Mouse (Mus musculus): Measurements from ENCODE around the gene Pi4k2b.
"Not testable (repeated sequence)": the region's sequence is repeated elsewhere in the genome, so short reads cannot be mapped to it uniquely, and the experiment has no call there.

The Pi4k2b gene

DNA sequence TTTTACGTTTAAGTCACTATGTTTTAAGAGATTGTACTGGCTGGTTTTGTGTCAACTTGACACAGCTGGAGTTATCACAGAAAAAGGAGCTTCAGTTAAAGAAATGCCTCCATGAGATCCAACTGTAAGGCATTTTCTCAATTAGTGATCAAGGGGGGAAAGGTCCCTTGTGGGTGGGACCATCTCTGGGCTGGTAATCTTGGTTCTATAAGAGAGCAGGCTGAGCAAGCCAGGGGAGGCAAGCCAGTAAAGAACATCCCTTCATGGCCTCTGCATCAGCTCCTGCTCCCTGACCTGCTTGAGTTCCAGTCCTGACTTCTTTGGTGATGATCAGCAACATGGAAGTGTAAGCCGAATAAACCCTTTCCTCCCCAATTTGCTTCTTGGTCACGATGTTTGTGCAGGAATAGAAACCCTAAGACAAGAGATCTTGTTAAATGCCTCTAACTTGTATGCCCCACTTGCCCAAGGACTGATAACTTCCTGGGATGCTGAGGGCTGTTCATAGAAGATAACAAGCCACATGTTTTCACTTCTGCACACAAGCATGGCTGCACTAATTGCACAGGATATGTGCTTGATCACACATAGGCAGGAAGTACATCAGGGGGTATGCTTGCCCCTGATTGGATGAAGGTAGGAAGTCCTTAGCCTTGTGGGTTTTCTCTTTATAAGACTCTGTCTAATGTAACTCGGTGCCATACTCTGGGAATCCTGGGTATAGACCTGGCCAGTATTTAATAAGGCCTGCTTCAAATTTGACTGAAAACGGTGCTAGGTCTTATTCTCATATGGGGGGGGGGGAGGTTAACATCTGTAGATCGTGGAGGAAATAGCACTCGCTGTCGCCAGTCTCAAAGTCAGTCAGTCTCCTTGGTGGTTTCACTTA lies 35.3 kb downstream of the Pi4k2b start:
- not testable (repeated sequence) for DNase-seq (ENCODE audit: low spot score)

GRCm38 (mm10) chr5:52782523-52783250 lies 41.3 kb downstream of the Pi4k2b start:
- peak; percentile 91 for DNase-seq (ENCODE audit: low spot score)

DNA sequence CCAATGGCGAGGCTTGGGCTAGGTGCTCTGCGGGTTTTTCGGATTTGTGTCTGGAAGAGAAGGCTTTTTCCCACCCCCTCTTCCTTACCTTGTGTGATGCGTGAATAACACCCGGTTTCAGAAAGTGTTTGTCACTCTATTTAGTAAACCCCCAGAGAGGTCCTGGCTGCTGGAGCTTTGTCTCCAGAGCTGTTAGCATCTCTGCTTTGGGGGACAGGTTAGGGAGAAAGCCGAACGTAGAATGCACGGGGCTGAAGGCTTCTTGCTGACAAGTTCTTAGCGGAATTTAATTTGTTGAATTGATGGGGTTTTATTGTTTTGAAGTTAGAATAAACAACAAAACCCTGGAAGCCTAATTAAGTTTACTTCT lies 41.9 kb downstream of the Pi4k2b start:
- no peak for DNase-seq (ENCODE audit: low spot score)

DNA sequence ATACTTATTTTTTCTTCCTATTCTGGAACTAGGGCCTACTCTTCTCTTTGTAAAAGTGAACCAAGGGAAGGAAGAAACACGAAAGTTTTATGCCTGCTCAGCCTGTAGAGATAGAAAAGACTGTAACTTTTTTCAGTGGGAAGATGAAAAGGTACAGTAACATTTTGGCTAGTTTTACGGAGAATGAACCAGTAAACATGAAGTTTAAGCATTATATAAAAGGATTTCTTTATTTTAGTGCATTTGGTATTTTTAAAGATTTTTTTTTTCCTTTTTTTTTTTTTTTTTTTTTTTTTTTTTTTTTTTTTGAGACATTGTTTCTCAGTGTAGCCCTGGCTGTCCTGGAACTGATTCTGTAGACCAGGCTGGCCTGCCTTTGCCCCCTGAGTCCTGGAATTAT lies 42.6 kb downstream of the Pi4k2b start:
- DNase-seq (ENCODE audit: low spot score), result no peak

DNA sequence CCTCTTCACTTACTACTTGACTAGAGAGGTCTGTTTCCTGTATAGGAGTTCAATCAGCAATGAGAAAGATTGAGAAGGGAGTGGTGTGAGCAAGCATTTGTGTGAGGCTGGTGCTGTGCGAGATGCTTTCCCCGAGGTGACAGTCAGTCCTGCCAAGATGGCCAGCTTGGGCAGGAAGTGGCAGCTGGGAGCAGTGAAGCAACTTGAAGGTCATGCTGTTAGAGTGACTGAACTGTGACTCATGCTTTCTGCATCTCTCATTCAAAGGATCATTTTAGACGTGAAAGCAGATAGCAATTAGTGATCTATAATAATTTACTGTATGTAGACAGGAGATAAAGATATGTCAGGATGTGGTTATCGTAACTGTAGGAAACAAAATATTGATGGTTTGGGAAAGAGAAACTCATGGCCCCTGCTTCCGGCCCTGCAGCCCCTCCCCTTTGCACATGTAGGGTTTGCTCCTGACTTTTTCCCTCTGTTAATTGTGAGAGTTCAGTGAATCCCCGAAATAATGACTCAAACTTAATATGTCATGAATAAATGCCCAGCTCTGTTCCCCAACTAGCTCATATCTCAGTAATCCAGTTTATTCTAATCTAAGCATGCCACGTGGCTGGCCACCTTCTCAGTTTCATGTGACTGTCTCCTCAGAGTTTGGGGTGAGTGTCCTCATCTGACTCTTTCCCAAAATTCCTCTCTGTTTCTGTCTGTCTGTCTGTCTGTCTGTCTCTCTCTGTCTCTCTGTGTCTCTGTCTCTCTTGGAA lies 45.4 kb downstream of the Pi4k2b start:
- DNase-seq (ENCODE audit: low spot score), result no peak

DNA sequence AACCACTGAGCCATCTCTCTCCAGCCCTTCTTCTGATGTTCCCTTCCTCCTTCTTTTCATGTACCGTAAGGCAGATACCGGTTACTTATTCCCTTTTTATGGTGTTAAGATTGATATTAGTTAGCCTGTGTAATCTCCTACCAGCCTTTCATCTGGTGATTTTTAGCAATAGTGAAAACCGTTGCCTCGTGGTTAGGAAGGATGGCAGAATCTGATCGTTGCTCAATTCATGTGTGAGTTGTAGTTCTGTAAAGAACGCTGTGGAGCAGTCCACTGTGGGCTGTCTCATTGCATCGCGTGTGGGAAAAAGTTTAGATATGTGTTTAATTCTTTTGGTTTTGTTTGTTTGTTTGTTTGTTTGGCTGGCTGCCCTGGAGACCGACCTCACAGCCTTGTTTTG lies 51.9 kb downstream of the Pi4k2b start:
- no peak for DNase-seq (ENCODE audit: low spot score)

DNA sequence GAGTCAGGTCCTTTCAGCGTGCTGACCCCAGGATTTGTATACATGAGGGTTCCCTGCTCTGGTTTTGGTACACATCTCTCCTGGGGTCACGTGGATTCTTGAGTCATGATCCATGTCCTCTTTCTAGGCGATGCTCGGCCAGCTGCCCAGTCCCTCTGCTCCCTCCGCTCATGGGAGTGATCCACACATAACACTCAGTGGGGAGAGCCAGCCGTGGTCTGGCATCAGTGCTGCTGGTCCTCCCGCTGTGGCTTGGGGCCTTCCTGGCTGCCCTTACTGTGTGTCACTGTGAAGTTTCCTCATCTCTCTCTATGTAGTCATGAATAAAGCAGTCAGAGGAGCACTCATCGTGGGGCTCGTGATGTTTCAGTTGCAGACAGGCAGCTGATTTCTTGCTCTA lies 52.7 kb downstream of the Pi4k2b start:
- no peak for DNase-seq (ENCODE audit: low spot score)

DNA sequence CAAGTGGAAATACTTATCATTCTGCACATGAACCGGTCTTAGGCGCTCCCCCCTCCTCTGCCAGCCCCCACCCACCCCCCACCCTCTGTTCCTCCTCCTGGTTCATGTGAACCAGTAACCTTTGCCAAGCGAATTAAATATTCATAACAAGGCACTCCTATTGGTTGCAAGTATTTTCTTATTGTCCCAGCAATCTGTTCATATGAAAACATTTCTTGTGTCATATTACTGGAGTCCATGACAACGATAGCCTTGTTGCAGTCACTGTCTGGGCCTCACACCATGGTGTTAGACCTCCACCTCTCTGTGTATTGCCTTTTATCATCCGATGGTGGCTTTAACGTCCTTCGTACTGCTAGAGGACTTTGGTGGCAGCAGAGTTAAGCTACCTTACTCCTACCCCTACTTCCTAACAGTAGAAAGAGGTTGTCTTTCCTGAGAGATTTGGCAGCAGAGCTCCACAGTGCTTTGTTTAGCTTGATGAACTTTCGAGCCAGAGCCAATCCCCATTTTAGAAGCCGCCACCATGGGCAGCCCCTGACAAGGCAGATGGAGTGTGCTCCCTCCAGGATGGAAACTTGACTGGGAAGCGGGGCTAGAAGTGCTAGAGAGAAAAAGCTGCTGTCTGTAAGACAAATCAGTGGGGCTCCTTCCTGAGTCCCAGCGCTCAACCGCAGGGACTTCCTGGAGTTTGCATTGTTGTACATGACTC lies 58.1 kb downstream of the Pi4k2b start:
- no peak for DNase-seq (ENCODE audit: low spot score)

DNA sequence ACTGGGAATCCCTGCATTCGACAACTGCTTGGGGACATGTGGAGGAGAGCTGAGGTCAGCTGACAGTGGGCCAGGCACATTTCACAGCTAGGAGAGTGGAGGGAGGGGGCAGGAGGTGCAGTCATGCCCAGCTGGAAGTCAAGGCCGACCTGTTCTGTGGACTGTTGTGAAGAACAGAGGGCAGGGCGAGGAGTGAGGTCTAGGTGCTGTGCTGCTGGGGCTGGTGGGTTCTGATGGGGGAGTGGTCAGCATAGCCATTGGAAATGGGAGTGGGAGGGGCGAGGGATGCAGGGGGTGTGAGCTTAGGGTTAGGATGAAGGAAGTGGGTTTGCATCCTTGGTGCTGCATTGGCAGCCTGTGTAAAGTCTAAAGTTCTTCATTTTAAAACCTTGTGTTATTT lies 64.4 kb downstream of the Pi4k2b start:
- DNase-seq (ENCODE audit: low spot score), result no peak

GRCm38 (mm10) chr5:52806349-52806748 lies 65.0 kb downstream of the Pi4k2b start:
- DNase-seq (ENCODE audit: low spot score), result no peak

- no peak for DNase-seq (ENCODE audit: low spot score)
These were observed 65.7 kb downstream of the Pi4k2b start for GRCm38 (mm10) chr5:52807030-52807429.

- DNase-seq (ENCODE audit: low spot score), result no peak
These were observed 69.1 kb downstream of the Pi4k2b start for GRCm38 (mm10) chr5:52810446-52810845.

- no peak for DNase-seq (ENCODE audit: low spot score)
These were observed 69.7 kb downstream of the Pi4k2b start for GRCm38 (mm10) chr5:52811056-52811455.

GRCm38 (mm10) chr5:52812456-52812855 lies 71.1 kb downstream of the Pi4k2b start:
- DNase-seq (ENCODE audit: low spot score), result no peak

- DNase-seq (ENCODE audit: low spot score), result no peak
These were observed 71.9 kb downstream of the Pi4k2b start for GRCm38 (mm10) chr5:52813312-52813711.

DNA sequence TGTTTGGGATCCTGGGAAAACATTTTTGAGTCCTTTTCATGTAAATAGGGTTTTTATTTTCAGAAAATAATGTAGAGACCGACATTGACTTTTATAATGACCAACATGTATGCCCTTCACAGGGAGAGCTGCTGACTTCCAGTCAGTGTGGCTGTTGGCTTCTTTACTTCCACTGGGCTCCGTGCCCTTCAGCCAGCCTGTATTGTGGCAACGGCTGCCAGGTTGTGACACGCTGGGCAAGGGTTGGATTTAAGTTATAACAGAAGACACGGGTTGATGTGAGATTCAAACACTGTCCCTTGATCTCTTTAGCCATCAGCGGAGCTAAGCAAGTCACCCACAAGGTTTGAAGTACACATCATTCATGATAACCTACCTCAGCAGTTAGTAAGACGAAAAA lies 77.3 kb downstream of the Pi4k2b start:
- DNase-seq (ENCODE audit: low spot score), result no peak

Data from retina, embryonic 14.5 days (tissue).